Mouse (Mus musculus) heart, embryonic 10.5 days (tissue): ENCODE measurements around the gene Gm45808. TPM values are rescaled to one million over a fixed set of nuclear protein-coding genes. Genes with fewer than 3 reads are reported as not detected.
A peak's percentile ranks its signal among the peaks of the same experiment; 100 is the strongest.
"Not testable (repeated sequence)": the region's sequence is repeated elsewhere in the genome, so short reads cannot be mapped to it uniquely, and the experiment has no call there.

Source experiments
- DNase-seq: peaks from one replicate; pipeline ENCODE4 v3.0.0-alpha.2; 2017; ENCODE audit warnings: low spot score
- H3K27ac ChIP-seq: fragments of 300-500 bp; sonication (generic); 2 replicates; pipeline ENCODE4 v1.5.1; 2016; ENCODE audit warnings: mild to moderate bottlenecking
- H3K27me3 ChIP-seq: fragments of 300-500 bp; sonication (generic); 2 replicates; pipeline ENCODE4 v1.6.1; 2016; ENCODE audit warnings: mild to moderate bottlenecking; ENCODE audit not compliant: poor library complexity, insufficient read depth, severe bottlenecking
- H3K36me3 ChIP-seq: fragments of 300-500 bp; sonication (generic); 2 replicates; pipeline ENCODE4 v1.6.1; 2016; ENCODE audit warnings: mild to moderate bottlenecking, moderate library complexity
- H3K4me1 ChIP-seq: fragments of 300-500 bp; sonication (generic); 2 replicates; pipeline ENCODE4 v1.6.1; 2016; ENCODE audit warnings: mild to moderate bottlenecking
- H3K4me3 ChIP-seq: fragments of 300-500 bp; sonication (generic); 2 replicates; pipeline ENCODE4 v1.5.1; 2016; ENCODE audit warnings: mild to moderate bottlenecking, moderate library complexity
- H3K9me3 ChIP-seq: fragments of 300-500 bp; sonication (generic); 2 replicates; pipeline ENCODE4 v1.6.1; 2016; ENCODE audit warnings: mild to moderate bottlenecking, moderate library complexity
- WGBS: fragments of 180-500 bp; shearing (Covaris S2); methylation state at CpG from one replicate; pipeline ENCODE4 v1.1.7; 2016; 5-methylcytosine and 5-hydroxymethylcytosine counted together
- polyA plus RNA-seq: library from polyadenylated mRNA; unstranded; fragments of >200 nt; fragmentation: Nextera tagmentation; extraction: Ambion mirVana; gene quantifications from 2 replicates; pipeline ENCODE4 v1.2.1, GENCODE M21; 2016

The Gm45808 gene
- polyA plus RNA-seq, 1 experiment from 2014 or later, result not detected

- 89% methylated on average over 4 of the region's 4 CpGs for WGBS
- no peak for DNase-seq
- Histone ChIP-seq H3K27me3 (no peaks in the 10 kb centered on the region), H3K4me3 (no peak overlapping the region), H3K9me3 (no peaks in the 10 kb centered on the region), H3K27ac (peak overlapping the region; percentile 94), H3K4me1 (peaks cover 54% of the 10 kb centered on the region), H3K36me3 (peaks cover 66% of the 10 kb centered on the region)
Observed at GRCm38 (mm10) chr7:45461781-45462180, 24.8 kb downstream of the Gm45808 start.

GRCm38 (mm10) chr7:45461326-45461725 is 25.3 kb downstream of the Gm45808 start:
- H3K4me1 ChIP-seq, result peaks cover 55% of the 10 kb centered on the region
- H3K27me3 ChIP-seq, result no peaks in the 10 kb centered on the region

GRCm38 (mm10) chr7:45460860-45461314 is 25.7 kb downstream of the Gm45808 start:
- Histone ChIP-seq H3K4me1 (peaks cover 50% of the 10 kb centered on the region), H3K4me3 (peak overlapping the region; percentile 79)
- 17% methylated on average over 13 of the region's 13 CpGs for WGBS

More at GRCm38 (mm10) chr7:45461326-45461725, 25.3 kb downstream of the Gm45808 start:
- Histone ChIP-seq H3K27ac (peak overlapping the region; percentile 94), H3K36me3 (peaks cover 66% of the 10 kb centered on the region), H3K9me3 (no peaks in the 10 kb centered on the region), H3K4me3 (peak overlapping the region; percentile 79)
- DNase-seq, result no peak
- WGBS, result 66% methylated on average over 4 of the region's 5 CpGs

GRCm38 (mm10) chr7:45460377-45460776 is 26.2 kb downstream of the Gm45808 start:
- DNase-seq, result no peak
- 67% methylated on average over 7 of the region's 7 CpGs for WGBS
- Histone ChIP-seq H3K27me3 (no peaks in the 10 kb centered on the region), H3K9me3 (no peaks in the 10 kb centered on the region), H3K4me1 (peaks cover 45% of the 10 kb centered on the region), H3K27ac (peak overlapping the region; percentile 94), H3K36me3 (peaks cover 71% of the 10 kb centered on the region), H3K4me3 (peak overlapping the region; percentile 79)

More at GRCm38 (mm10) chr7:45460860-45461314, 25.7 kb downstream of the Gm45808 start:
- Histone ChIP-seq H3K9me3 (no peaks in the 10 kb centered on the region), H3K27me3 (no peaks in the 10 kb centered on the region), H3K27ac (peak overlapping the region; percentile 94), H3K36me3 (peaks cover 69% of the 10 kb centered on the region)
- DNase-seq, result peak; percentile 94

- Histone ChIP-seq H3K36me3 (peaks cover 71% of the 10 kb centered on the region), H3K4me3 (peak within 1 kb of the TSS; percentile 79), H3K4me1 (peaks cover 43% of the 10 kb centered on the region), H3K27ac (peak within 1 kb of the TSS; percentile 94)
- WGBS, result under 1% methylated on average over 37 of the region's 37 CpGs
- not testable (repeated sequence) for H3K9me3 ChIP-seq, H3K27me3 ChIP-seq
- peak; percentile 100 for DNase-seq
Observed at GRCm38 (mm10) chr7:45459564-45460140, 27.0 kb downstream of the Gm45808 start, which contains the start of gene Ftl1. Ftl1 (minus strand) TSS chr7:45459884.

GRCm38 (mm10) chr7:45458748-45459563 is 27.7 kb downstream of the Gm45808 start:
- H3K4me1 ChIP-seq, result peaks cover 43% of the 10 kb centered on the region
- WGBS, result 1% methylated on average over 43 of the region's 43 CpGs
- peak overlapping the region; percentile 94 for H3K27ac ChIP-seq
- H3K27me3 ChIP-seq, result no peaks in the 10 kb centered on the region
- H3K36me3 ChIP-seq, result peaks cover 72% of the 10 kb centered on the region
- H3K4me3 ChIP-seq, result peak overlapping the region; percentile 79
- H3K9me3 ChIP-seq, result no peaks in the 10 kb centered on the region
- peak; percentile 92 for DNase-seq

GRCm38 (mm10) chr7:45457204-45458060 is 29.2 kb downstream of the Gm45808 start:
- no peak for DNase-seq
- WGBS, result 61% methylated on average over 9 of the region's 10 CpGs
- Histone ChIP-seq H3K36me3 (peaks cover 72% of the 10 kb centered on the region), H3K27me3 (no peaks in the 10 kb centered on the region), H3K27ac (peak overlapping the region; percentile 94), H3K9me3 (no peaks in the 10 kb centered on the region), H3K4me1 (peaks cover 43% of the 10 kb centered on the region), H3K4me3 (peak overlapping the region; percentile 79)

- DNase-seq, result no peak
- peaks cover 42% of the 10 kb centered on the region for H3K4me1 ChIP-seq
- H3K4me3 ChIP-seq, result peak overlapping the region; percentile 79; the same call in 1 of the 2 replicates
- H3K36me3 ChIP-seq, result peaks cover 73% of the 10 kb centered on the region
- 47% methylated on average over 9 of the region's 9 CpGs for WGBS
- H3K27ac ChIP-seq, result peak overlapping the region; percentile 43; the same call in 1 of the 2 replicates
- no peaks in the 10 kb centered on the region for H3K9me3 ChIP-seq
- no peaks in the 10 kb centered on the region for H3K27me3 ChIP-seq
Observed at GRCm38 (mm10) chr7:45456721-45457203, 29.8 kb downstream of the Gm45808 start.

- H3K27ac ChIP-seq, result no peak overlapping the region; the same call in 1 of the 2 replicates
- no peaks in the 10 kb centered on the region for H3K27me3 ChIP-seq
- peaks cover 75% of the 10 kb centered on the region for H3K36me3 ChIP-seq
- H3K4me1 ChIP-seq, result peaks cover 40% of the 10 kb centered on the region
- H3K4me3 ChIP-seq, result no peak overlapping the region
- no peaks in the 10 kb centered on the region for H3K9me3 ChIP-seq
- 73% methylated on average over 13 of the region's 13 CpGs for WGBS
- DNase-seq, result no peak
Observed at GRCm38 (mm10) chr7:45455932-45456696, 30.5 kb downstream of the Gm45808 start.

GRCm38 (mm10) chr7:45454971-45455370 is 31.6 kb downstream of the Gm45808 start:
- no peak for DNase-seq
- Histone ChIP-seq H3K4me1 (peaks cover 29% of the 10 kb centered on the region), H3K9me3 (no peaks in the 10 kb centered on the region), H3K36me3 (peaks cover 77% of the 10 kb centered on the region), H3K27me3 (no peaks in the 10 kb centered on the region), H3K27ac (no peak overlapping the region), H3K4me3 (no peak overlapping the region)
- 84% methylated on average over 15 of the region's 15 CpGs for WGBS

GRCm38 (mm10) chr7:45451344-45451982 is 35.1 kb downstream of the Gm45808 start:
- peaks cover 14% of the 10 kb centered on the region; the same call in 1 of the 2 replicates for H3K4me1 ChIP-seq
- WGBS, result 52% methylated on average over 23 of the region's 23 CpGs
- no peaks in the 10 kb centered on the region for H3K9me3 ChIP-seq
- H3K36me3 ChIP-seq, result peaks cover 79% of the 10 kb centered on the region
- no peak overlapping the region for H3K27ac ChIP-seq
- no peaks in the 10 kb centered on the region for H3K27me3 ChIP-seq
- peak; percentile 92 for DNase-seq
- H3K4me3 ChIP-seq, result no peak overlapping the region
